Mouse (Mus musculus): Measurements from ENCODE around the gene AB124611. TPM values are rescaled to one million over a fixed set of nuclear protein-coding genes. Genes with fewer than 3 reads are reported as not detected.

Gene AB124611
- polyA plus RNA-seq, 1 experiment from 2014 or later: 6.0 TPM

DNA sequence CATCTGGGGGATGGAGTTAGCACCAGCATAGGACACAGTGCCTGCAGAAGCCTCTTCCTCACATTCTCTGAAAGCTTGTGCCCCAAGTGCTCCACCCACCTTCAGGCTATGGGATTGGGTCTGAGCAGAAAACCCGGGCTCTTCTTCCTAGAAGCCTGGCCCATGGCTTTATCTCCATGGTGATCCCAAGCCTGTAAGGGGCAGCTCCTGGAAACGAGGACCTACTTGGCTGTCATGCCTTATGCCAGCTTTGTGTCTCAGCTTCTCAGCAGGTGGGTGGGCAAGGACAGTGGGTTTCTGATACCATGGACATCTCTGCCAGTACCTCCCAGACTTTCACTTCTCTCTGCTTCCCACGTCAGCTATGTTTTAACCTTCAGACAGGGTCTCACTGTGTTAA lies 52.2 kb downstream of the AB124611 start:
- no peaks in the 10 kb centered on the region for H3K27me3 ChIP-seq (ENCODE audit: control insufficient read depth, insufficient read depth, low read length)
- no peaks in the 10 kb centered on the region for H3K4me1 ChIP-seq (ENCODE audit: control insufficient read depth, insufficient read depth, low read length)
- no peaks in the 10 kb centered on the region for H3K9me3 ChIP-seq (ENCODE audit: control insufficient read depth, low read depth, low read length)
- no peak overlapping the region for H3K4me2 ChIP-seq (replicated peaks; ENCODE audit: low read depth, low read length)
- no peak for ATAC-seq (ENCODE audit: insufficient number of reproducible peaks, insufficient read depth, low FRiP score, low read depth)
- 79% methylated on average over 3 of the region's 3 CpGs for WGBS
- no peak overlapping the region for H3K9ac ChIP-seq (replicated peaks; ENCODE audit: low read depth, low read length)
- peaks cover 80% of the 10 kb centered on the region for H3K36me3 ChIP-seq (ENCODE audit: control insufficient read depth, insufficient read depth, low read length)
- no peak overlapping the region for H3K4me3 ChIP-seq (ENCODE audit: low read depth, low read length)
- no peak overlapping the region for H3K27ac ChIP-seq (ENCODE audit: low read length)

DNA sequence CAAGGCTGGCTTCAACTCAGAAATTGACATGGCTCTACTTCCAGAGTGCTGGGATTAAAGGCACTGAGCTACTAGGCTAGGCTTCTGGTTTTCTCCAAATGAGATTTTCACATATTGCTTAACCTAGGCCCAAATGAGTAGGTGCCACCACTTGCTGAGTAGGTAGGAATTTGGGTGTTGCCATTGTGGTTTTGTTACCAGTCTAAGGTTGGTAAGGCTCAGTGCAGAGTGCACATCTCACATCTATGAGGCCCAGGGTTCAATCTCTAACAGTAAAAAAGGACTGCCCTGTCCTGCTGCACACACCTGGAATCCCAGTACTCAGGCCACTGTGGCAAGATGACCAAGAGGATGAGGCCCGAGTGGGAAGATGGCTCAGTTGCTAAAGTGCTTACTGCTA lies 59.4 kb downstream of the AB124611 start:
- H3K4me3 ChIP-seq (ENCODE audit: low read depth, low read length): no peak overlapping the region
- WGBS: 81% methylated on average over 1 of the region's 1 CpGs
- no peak for ATAC-seq (ENCODE audit: insufficient number of reproducible peaks, insufficient read depth, low FRiP score, low read depth)
- no peak overlapping the region for H3K27ac ChIP-seq (ENCODE audit: low read length)
- no peaks in the 10 kb centered on the region for H3K27me3 ChIP-seq (ENCODE audit: control insufficient read depth, insufficient read depth, low read length)
- H3K4me1 ChIP-seq (ENCODE audit: control insufficient read depth, insufficient read depth, low read length): no peaks in the 10 kb centered on the region
- no peak overlapping the region for H3K4me2 ChIP-seq (replicated peaks; ENCODE audit: low read depth, low read length)
- H3K9me3 ChIP-seq (ENCODE audit: control insufficient read depth, low read depth, low read length): no peaks in the 10 kb centered on the region
- no peak overlapping the region for H3K9ac ChIP-seq (replicated peaks; ENCODE audit: low read depth, low read length)
- H3K36me3 ChIP-seq (ENCODE audit: control insufficient read depth, insufficient read depth, low read length): peaks cover 96% of the 10 kb centered on the region

- ATAC-seq (ENCODE audit: insufficient number of reproducible peaks, insufficient read depth, low FRiP score, low read depth): no peak
- H3K9me3 ChIP-seq (ENCODE audit: control insufficient read depth, low read depth, low read length): no peaks in the 10 kb centered on the region
- H3K27me3 ChIP-seq (ENCODE audit: control insufficient read depth, insufficient read depth, low read length): no peaks in the 10 kb centered on the region
- H3K4me1 ChIP-seq (ENCODE audit: control insufficient read depth, insufficient read depth, low read length): peaks cover 7% of the 10 kb centered on the region
- no peak overlapping the region for H3K4me3 ChIP-seq (ENCODE audit: low read depth, low read length)
- H3K9ac ChIP-seq (replicated peaks; ENCODE audit: low read depth, low read length): no peak overlapping the region
- no peak overlapping the region for H3K27ac ChIP-seq (ENCODE audit: low read length)
- 90% methylated on average over 23 of the region's 23 CpGs for WGBS
- H3K4me2 ChIP-seq (replicated peaks; ENCODE audit: low read depth, low read length): no peak overlapping the region
- H3K36me3 ChIP-seq (ENCODE audit: control insufficient read depth, insufficient read depth, low read length): peaks cover 72% of the 10 kb centered on the region
Observed at GRCm38 (mm10) chr9:21587678-21588349, 61.8 kb downstream of the AB124611 start.

DNA sequence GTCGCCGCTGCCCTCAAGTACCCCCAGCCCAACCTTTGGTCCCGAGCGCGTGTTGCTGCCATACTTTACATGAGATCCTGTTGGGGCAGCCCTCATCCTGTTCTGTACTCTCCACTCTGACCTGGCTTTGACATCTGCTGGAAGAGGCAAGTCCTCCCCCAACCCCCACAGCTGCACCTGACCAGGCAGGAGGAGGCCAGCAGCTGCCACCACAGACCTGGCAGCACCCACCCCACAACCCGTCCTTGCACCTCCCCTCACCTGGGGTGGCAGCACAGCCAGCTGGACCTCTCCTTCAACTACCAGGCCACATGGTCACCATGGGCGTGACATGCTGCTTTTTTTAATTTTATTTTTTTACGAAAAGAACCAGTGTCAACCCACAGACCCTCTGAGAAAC lies 62.4 kb downstream of the AB124611 start:
- Histone ChIP-seq H3K4me2 (replicated peaks; ENCODE audit: low read depth, low read length) (no peak overlapping the region), H3K9me3 (ENCODE audit: control insufficient read depth, low read depth, low read length) (no peaks in the 10 kb centered on the region), H3K27me3 (ENCODE audit: control insufficient read depth, insufficient read depth, low read length) (no peaks in the 10 kb centered on the region), H3K9ac (replicated peaks; ENCODE audit: low read depth, low read length) (no peak overlapping the region), H3K36me3 (ENCODE audit: control insufficient read depth, insufficient read depth, low read length) (peaks cover 67% of the 10 kb centered on the region), H3K4me3 (ENCODE audit: low read depth, low read length) (no peak overlapping the region), H3K4me1 (ENCODE audit: control insufficient read depth, insufficient read depth, low read length) (peaks cover 8% of the 10 kb centered on the region), H3K27ac (ENCODE audit: low read length) (no peak overlapping the region)
- WGBS: 90% methylated on average over 8 of the region's 8 CpGs
- ATAC-seq (ENCODE audit: insufficient number of reproducible peaks, insufficient read depth, low FRiP score, low read depth): no peak

DNA sequence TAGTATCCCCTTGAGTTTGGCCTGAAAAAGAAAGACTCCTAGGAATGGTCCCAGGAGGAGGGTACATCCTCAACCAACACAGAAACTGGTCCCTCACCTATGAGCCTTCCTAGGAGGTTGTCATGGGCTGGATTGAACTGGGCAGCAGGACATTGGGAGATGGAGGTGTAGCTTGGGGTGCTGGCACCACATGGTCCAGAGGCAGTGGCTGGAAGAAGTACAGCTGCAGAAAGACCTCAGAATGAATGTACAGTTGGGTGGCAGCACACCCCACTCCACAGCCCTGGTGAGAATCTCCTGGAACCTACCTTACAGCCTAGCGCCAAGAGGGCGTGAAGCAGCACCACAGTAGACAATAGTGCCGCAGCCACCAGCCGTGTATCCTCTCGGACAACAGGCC lies 63.6 kb downstream of the AB124611 start:
- Histone ChIP-seq H3K9ac (replicated peaks; ENCODE audit: low read depth, low read length) (no peak overlapping the region), H3K27ac (ENCODE audit: low read length) (no peak overlapping the region), H3K4me2 (replicated peaks; ENCODE audit: low read depth, low read length) (no peak overlapping the region), H3K9me3 (ENCODE audit: control insufficient read depth, low read depth, low read length) (no peaks in the 10 kb centered on the region), H3K27me3 (ENCODE audit: control insufficient read depth, insufficient read depth, low read length) (no peaks in the 10 kb centered on the region), H3K36me3 (ENCODE audit: control insufficient read depth, insufficient read depth, low read length) (peaks cover 57% of the 10 kb centered on the region), H3K4me3 (ENCODE audit: low read depth, low read length) (no peak overlapping the region), H3K4me1 (ENCODE audit: control insufficient read depth, insufficient read depth, low read length) (peaks cover 19% of the 10 kb centered on the region)
- WGBS: 89% methylated on average over 5 of the region's 5 CpGs
- no peak for ATAC-seq (ENCODE audit: insufficient number of reproducible peaks, insufficient read depth, low FRiP score, low read depth)

GRCm38 (mm10) chr9:21591127-21591830 lies 65.3 kb downstream of the AB124611 start:
- 78% methylated on average over 6 of the region's 6 CpGs for WGBS
- no peak overlapping the region for H3K9ac ChIP-seq (replicated peaks; ENCODE audit: low read depth, low read length)

GRCm38 (mm10) chr9:21591831-21592702 lies 66.1 kb downstream of the AB124611 start:
- H3K4me3 ChIP-seq (ENCODE audit: low read depth, low read length): peak overlapping the region; percentile 93
- H3K36me3 ChIP-seq (ENCODE audit: control insufficient read depth, insufficient read depth, low read length): peaks cover 39% of the 10 kb centered on the region
- no peaks in the 10 kb centered on the region for H3K27me3 ChIP-seq (ENCODE audit: control insufficient read depth, insufficient read depth, low read length)
- no peak; the same call in 1 of the 2 replicates for ATAC-seq (ENCODE audit: insufficient number of reproducible peaks, insufficient read depth, low FRiP score, low read depth)
- H3K9me3 ChIP-seq (ENCODE audit: control insufficient read depth, low read depth, low read length): no peaks in the 10 kb centered on the region
- H3K27ac ChIP-seq (ENCODE audit: low read length): peak overlapping the region; percentile 70; the same call in 1 of the 2 replicates
- H3K4me2 ChIP-seq (replicated peaks; ENCODE audit: low read depth, low read length): peak overlapping the region; percentile 88
- peak overlapping the region; percentile 14; the same call in 1 of the 2 replicates for H3K9ac ChIP-seq (replicated peaks; ENCODE audit: low read depth, low read length)
- 19% methylated on average over 17 of the region's 17 CpGs for WGBS
- peaks cover 19% of the 10 kb centered on the region for H3K4me1 ChIP-seq (ENCODE audit: control insufficient read depth, insufficient read depth, low read length)

More at GRCm38 (mm10) chr9:21591127-21591830, 65.3 kb downstream of the AB124611 start:
- H3K4me3 ChIP-seq (ENCODE audit: low read depth, low read length): peak overlapping the region; percentile 93; the same call in 1 of the 2 replicates
- H3K9me3 ChIP-seq (ENCODE audit: control insufficient read depth, low read depth, low read length): no peaks in the 10 kb centered on the region
- H3K4me2 ChIP-seq (replicated peaks; ENCODE audit: low read depth, low read length): peak overlapping the region; percentile 88
- no peaks in the 10 kb centered on the region for H3K27me3 ChIP-seq (ENCODE audit: control insufficient read depth, insufficient read depth, low read length)
- H3K36me3 ChIP-seq (ENCODE audit: control insufficient read depth, insufficient read depth, low read length): peaks cover 47% of the 10 kb centered on the region
- peaks cover 19% of the 10 kb centered on the region for H3K4me1 ChIP-seq (ENCODE audit: control insufficient read depth, insufficient read depth, low read length)
- no peak overlapping the region for H3K27ac ChIP-seq (ENCODE audit: low read length)
- no peak for ATAC-seq (ENCODE audit: insufficient number of reproducible peaks, insufficient read depth, low FRiP score, low read depth)

DNA sequence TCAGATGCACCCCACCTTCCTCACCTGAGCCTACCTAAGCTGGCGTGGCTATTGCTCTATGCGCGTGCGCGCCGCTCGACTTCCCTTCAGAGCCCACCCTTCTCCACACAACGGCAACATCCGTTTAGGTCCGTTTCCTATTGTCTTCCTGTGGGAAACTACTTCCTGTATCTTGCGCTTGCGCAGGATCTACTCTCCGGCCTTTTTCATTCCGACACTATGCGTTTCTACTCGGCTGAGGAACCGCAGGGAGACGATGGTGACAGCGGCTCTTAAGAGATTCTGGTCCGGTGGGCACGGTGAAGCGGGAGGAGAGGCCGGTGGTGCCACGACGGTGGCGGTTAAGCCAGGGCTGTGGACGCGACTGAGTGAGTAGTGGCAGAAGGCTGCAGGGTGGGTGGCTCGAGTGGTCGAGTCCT lies 66.7 kb downstream of the AB124611 start, which contains the start of the genes Timm29 and Yipf2:
Timm29 (plus strand) TSS at position 20 of the 419 bp plus-strand sequence.
Yipf2 (minus strand) TSS at position 126 of the 419 bp plus-strand sequence.
- under 1% methylated on average over 30 of the region's 30 CpGs for WGBS
- H3K4me2 ChIP-seq (replicated peaks; ENCODE audit: low read depth, low read length): peak within 1 kb of the TSS; percentile 93
- peak; percentile 90 for ATAC-seq (ENCODE audit: insufficient number of reproducible peaks, insufficient read depth, low FRiP score, low read depth)
- H3K9ac ChIP-seq (replicated peaks; ENCODE audit: low read depth, low read length): peak within 1 kb of the TSS; percentile 83
- peaks cover 33% of the 10 kb centered on the region for H3K36me3 ChIP-seq (ENCODE audit: control insufficient read depth, insufficient read depth, low read length)
- peak within 1 kb of the TSS; percentile 93 for H3K4me3 ChIP-seq (ENCODE audit: low read depth, low read length)
- peak within 1 kb of the TSS; percentile 70 for H3K27ac ChIP-seq (ENCODE audit: low read length)
- H3K4me1 ChIP-seq (ENCODE audit: control insufficient read depth, insufficient read depth, low read length): peaks cover 19% of the 10 kb centered on the region
- H3K27me3 ChIP-seq (ENCODE audit: control insufficient read depth, insufficient read depth, low read length): no peaks in the 10 kb centered on the region
- no peaks in the 10 kb centered on the region for H3K9me3 ChIP-seq (ENCODE audit: control insufficient read depth, low read depth, low read length)
